Mouse (Mus musculus) c-Kit-negative CD71-positive TER-119-positive erythroid progenitor cells, embryonic 14.5 days (primary cell): ENCODE measurements around the gene F2rl1.

ENCODE experiments used
- DNase-seq: peaks from one replicate; pipeline ENCODE4 v3.0.0-alpha.2; 2013; ENCODE audit warnings: low read depth, low spot score

F2rl1 gene

DNA sequence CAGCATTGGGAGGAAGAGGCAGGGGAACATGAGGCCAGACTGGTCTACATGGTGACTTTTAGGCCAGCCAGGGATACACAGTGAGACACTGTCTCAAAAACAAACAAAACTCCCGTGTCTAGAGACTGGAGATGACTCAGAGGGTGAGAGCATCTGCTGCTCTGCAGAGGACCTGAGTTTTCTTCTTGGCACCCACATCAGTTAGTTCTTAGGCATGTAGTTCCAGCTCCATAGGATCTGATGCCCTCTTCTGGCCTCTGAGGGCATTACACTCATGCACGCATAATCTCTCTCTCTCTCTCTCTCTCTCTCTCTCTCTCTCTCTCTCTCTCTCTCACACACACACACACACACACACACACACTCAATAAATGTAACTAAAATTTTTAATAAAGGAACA lies 54.1 kb downstream of the F2rl1 start:
- DNase-seq = no peak
